ENCODE assay signal across 7 mouse cellular contexts in genomic region chr3:97072361-97072760, GRCm38 (mm10).
DNase-seq lines count a peak whose midpoint lies in the region; ATAC-seq and TF ChIP-seq lines count a peak whose summit lies in the region.
"Not testable (repeated sequence)": the region's sequence is repeated elsewhere in the genome, so short reads cannot be mapped to it uniquely, and the experiment has no call there.

No protein-coding gene starts in this region.

- 0 out of 2 replicates have a peak, but pooled peaks have one; percentile 12 for TF ChIP-seq EP300 in heart, adult 2 months (IDR thresholded peaks at IDR 0.05; ENCODE audit: insufficient read depth, low read depth, low read length)

- peak overlapping the region; percentile 52 for H3K27ac ChIP-seq in heart, adult 2 months
- H3K27ac ChIP-seq in heart, embryonic 12.5 days (ENCODE audit: poor library complexity, severe bottlenecking): peak overlapping the region; percentile 83
- peak overlapping the region; percentile 87 for H3K27ac ChIP-seq in heart, embryonic 15.5 days
- H3K27ac ChIP-seq in intestine, embryonic 15.5 days: 0 out of 2 replicates have a peak overlapping the region, but pooled peaks have one; percentile 48
- H3K27ac ChIP-seq in kidney, adult 2 months (ENCODE audit: insufficient read depth, low read depth, low read length); stomach, embryonic 14.5 days (ENCODE audit: low read length): not testable (repeated sequence)

- H3K9me3 ChIP-seq in heart, embryonic 12.5 days (replicated peaks); heart, embryonic 15.5 days (replicated peaks); intestine, embryonic 15.5 days; stomach, embryonic 14.5 days (ENCODE audit: control insufficient read depth, low read depth, low read length): not testable (repeated sequence)

- 41% methylated on average over 5 of the region's 5 CpGs for WGBS in heart, adult 2 months
- 45% methylated on average over 5 of the region's 5 CpGs for WGBS in heart, embryonic 12.5 days
- WGBS in heart, embryonic 15.5 days: 28% methylated on average over 5 of the region's 5 CpGs
- 57% methylated on average over 5 of the region's 5 CpGs for WGBS in intestine, embryonic 15.5 days
- WGBS in kidney, adult 2 months: 46% methylated on average over 5 of the region's 5 CpGs
- 75% methylated on average over 5 of the region's 5 CpGs for WGBS in stomach, embryonic 14.5 days

- H3K9ac ChIP-seq in heart, adult 2 months (ENCODE audit: low read depth, low read length); heart, embryonic 12.5 days; heart, embryonic 15.5 days; intestine, embryonic 15.5 days; stomach, embryonic 14.5 days (replicated peaks; ENCODE audit: low read depth, low read length): not testable (repeated sequence)

- DNase-seq in adipocyte (ENCODE audit: low spot score): peak; percentile 33
- peak in 1 of 2 experiments; percentile 14 for DNase-seq in heart, adult 2 months
- DNase-seq in kidney, adult 2 months: peak; percentile 44

- H3K79me2 ChIP-seq in heart, adult 2 months (replicated peaks; ENCODE audit: control insufficient read depth, insufficient read depth, low read length): not testable (repeated sequence)

- H3K4me2 ChIP-seq in heart, embryonic 12.5 days: peak overlapping the region; percentile 19; the same call in 1 of the 2 replicates
- peak overlapping the region; percentile 46; the same call in 1 of the 2 replicates for H3K4me2 ChIP-seq in heart, embryonic 15.5 days
- H3K4me2 ChIP-seq in intestine, embryonic 15.5 days (replicated peaks); stomach, embryonic 14.5 days (replicated peaks; ENCODE audit: low read depth, low read length): not testable (repeated sequence)

- ATAC-seq in heart, embryonic 12.5 days (ENCODE audit: insufficient number of reproducible peaks, low FRiP score); heart, embryonic 15.5 days (replicated peaks; ENCODE audit: insufficient number of reproducible peaks, insufficient read depth, low FRiP score, low read depth): not testable (repeated sequence)
- ATAC-seq in intestine, embryonic 15.5 days: peak; percentile 84
- 0 out of 2 replicates have a peak, but pooled peaks have one; percentile 18 for ATAC-seq in stomach, embryonic 14.5 days (ENCODE audit: insufficient number of reproducible peaks, insufficient read depth, low FRiP score, low read depth)

- H3K27me3 ChIP-seq in heart, adult 2 months (ENCODE audit: control insufficient read depth, insufficient read depth, low read length); heart, embryonic 12.5 days (replicated peaks); heart, embryonic 15.5 days; intestine, embryonic 15.5 days (replicated peaks); kidney, adult 2 months (replicated peaks; ENCODE audit: control insufficient read depth, insufficient read depth, low read length); stomach, embryonic 14.5 days (ENCODE audit: control insufficient read depth, insufficient read depth, low read length): not testable (repeated sequence)

- not testable (repeated sequence) for H3K36me3 ChIP-seq in heart, adult 2 months (ENCODE audit: control insufficient read depth, insufficient read depth, low read length); heart, embryonic 12.5 days; heart, embryonic 15.5 days; intestine, embryonic 15.5 days; kidney, adult 2 months (ENCODE audit: control insufficient read depth, insufficient read depth, low read length); stomach, embryonic 14.5 days (ENCODE audit: control insufficient read depth, insufficient read depth, low read length)

- TF ChIP-seq POLR2A in heart, adult 2 months (IDR thresholded peaks at IDR 0.05; ENCODE audit: insufficient read depth, low read depth, low read length); kidney, adult 2 months (IDR thresholded peaks at IDR 0.05; ENCODE audit: low read depth, low read length): not testable (repeated sequence)

- intact Hi-C loops in heart, adult 2 months (cut with DNase I): not testable (repeated sequence)

- TF ChIP-seq CTCF in heart, adult 2 months (IDR thresholded peaks at IDR 0.05); kidney, adult 2 months (conservative IDR thresholded peaks at IDR 0.05; ENCODE audit: insufficient read depth, insufficient read length, low read depth, low read length): not testable (repeated sequence)

- not testable (repeated sequence) for H3K4me1 ChIP-seq in heart, adult 2 months (ENCODE audit: control insufficient read depth, insufficient read depth, low read length); intestine, embryonic 15.5 days (replicated peaks); kidney, adult 2 months (ENCODE audit: control insufficient read depth, insufficient read depth, low read length); stomach, embryonic 14.5 days (ENCODE audit: control insufficient read depth, insufficient read depth, low read length)
- H3K4me1 ChIP-seq in heart, embryonic 12.5 days (replicated peaks): peaks cover 22% of the 10 kb centered on the region
- peaks cover 23% of the 10 kb centered on the region for H3K4me1 ChIP-seq in heart, embryonic 15.5 days (replicated peaks)

- not testable (repeated sequence) for H3K4me3 ChIP-seq in heart, adult 2 months; heart, embryonic 12.5 days; heart, embryonic 15.5 days; intestine, embryonic 15.5 days (replicated peaks); kidney, adult 2 months (ENCODE audit: insufficient read depth, low read depth, low read length); stomach, embryonic 14.5 days (ENCODE audit: low read depth, low read length)
